Mouse (Mus musculus): ENCODE results near the gene Dnajc5.

- TF ChIP-seq CTCF (IDR thresholded peaks at IDR 0.05; ENCODE audit: low read depth), result peak; percentile 11; the same call in 1 of the 2 replicates
- TF ChIP-seq EP300 (IDR thresholded peaks at IDR 0.05; ENCODE audit: low read depth), result no peak
Observed at GRCm38 (mm10) chr2:181600828-181601750, 80.8 kb downstream of the Dnajc5 start.

All from liver, embryonic 14.5 days (tissue).